Mouse (Mus musculus): Measurements from ENCODE around the gene Plxna4. TPM values are rescaled to one million over a fixed set of nuclear protein-coding genes. Genes with fewer than 3 reads are reported as not detected.
A peak's percentile ranks its signal among the peaks of the same experiment; 100 is the strongest.

The Plxna4 gene
- polyA plus RNA-seq, 1 experiment from 2014 or later = 6.7 TPM

DNA sequence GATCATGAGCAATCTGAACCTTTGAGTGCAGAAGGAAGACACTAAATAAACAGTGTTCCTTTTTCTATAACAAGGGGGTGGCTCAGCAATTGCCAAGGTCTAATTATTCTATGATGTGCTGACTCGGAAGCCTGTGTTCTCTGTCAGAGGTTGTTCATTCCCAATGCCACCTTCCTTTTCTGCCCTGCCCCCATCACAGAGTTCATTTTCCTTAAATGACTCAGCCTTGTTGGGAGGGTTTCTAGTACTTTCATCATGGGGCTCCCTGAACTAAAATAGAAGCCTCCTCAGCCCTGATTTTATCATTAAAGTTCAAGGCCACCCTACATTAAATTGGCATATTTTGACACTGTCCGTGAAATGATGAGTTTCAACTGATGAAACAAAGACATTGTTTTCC, 242.0 kb downstream of the Plxna4 start:
- Histone ChIP-seq H3K36me3 (no peaks in the 10 kb centered on the region), H3K27ac (no peak overlapping the region), H3K4me3 (replicated peaks) (no peak overlapping the region), H3K27me3 (no peaks in the 10 kb centered on the region), H3K9ac (replicated peaks) (no peak overlapping the region), H3K4me2 (no peak overlapping the region), H3K4me1 (replicated peaks) (peaks cover 34% of the 10 kb centered on the region), H3K9me3 (no peaks in the 10 kb centered on the region)
- no peak for ATAC-seq (ENCODE audit: insufficient number of reproducible peaks, insufficient read depth, low FRiP score, low TSS enrichment, low read depth)
- 75% methylated on average over 2 of the region's 2 CpGs for WGBS

GRCm38 (mm10) chr6:32342727-32343126, 245.3 kb downstream of the Plxna4 start:
- no peak for ATAC-seq (ENCODE audit: insufficient number of reproducible peaks, insufficient read depth, low FRiP score, low TSS enrichment, low read depth)

DNA sequence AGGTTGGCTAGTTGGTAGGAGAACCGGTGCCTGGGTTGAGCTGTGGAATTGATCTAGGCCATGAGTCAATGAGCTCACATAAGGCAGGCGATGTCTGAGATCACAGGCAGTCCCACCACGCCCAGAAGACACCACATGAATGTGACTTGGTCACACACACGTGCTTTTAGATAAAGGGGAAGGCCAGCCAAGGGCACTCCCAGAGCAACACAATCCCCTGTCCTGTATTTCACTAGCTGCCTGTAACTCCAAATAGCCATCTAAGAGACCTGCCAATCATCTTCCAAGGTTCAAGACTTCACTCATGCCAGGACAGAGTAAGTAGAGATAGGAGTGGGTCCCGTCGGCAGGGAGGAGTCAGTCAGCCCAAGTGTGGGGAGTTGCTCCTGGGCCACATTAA, 245.7 kb downstream of the Plxna4 start:
- Histone ChIP-seq H3K27me3 (no peaks in the 10 kb centered on the region), H3K4me3 (replicated peaks) (no peak overlapping the region), H3K4me1 (replicated peaks) (peaks cover 37% of the 10 kb centered on the region), H3K36me3 (no peaks in the 10 kb centered on the region), H3K27ac (no peak overlapping the region), H3K9me3 (no peaks in the 10 kb centered on the region), H3K9ac (replicated peaks) (no peak overlapping the region), H3K4me2 (no peak overlapping the region)
- ATAC-seq (ENCODE audit: insufficient number of reproducible peaks, insufficient read depth, low FRiP score, low TSS enrichment, low read depth) = no peak
- 80% methylated on average over 6 of the region's 6 CpGs for WGBS

More at GRCm38 (mm10) chr6:32342727-32343126, 245.3 kb downstream of the Plxna4 start:
- Histone ChIP-seq H3K9me3 (no peaks in the 10 kb centered on the region), H3K27ac (no peak overlapping the region), H3K4me1 (replicated peaks) (peaks cover 37% of the 10 kb centered on the region), H3K27me3 (no peaks in the 10 kb centered on the region), H3K4me2 (no peak overlapping the region), H3K36me3 (no peaks in the 10 kb centered on the region), H3K9ac (replicated peaks) (no peak overlapping the region), H3K4me3 (replicated peaks) (no peak overlapping the region)
- 72% methylated on average over 8 of the region's 8 CpGs for WGBS

DNA sequence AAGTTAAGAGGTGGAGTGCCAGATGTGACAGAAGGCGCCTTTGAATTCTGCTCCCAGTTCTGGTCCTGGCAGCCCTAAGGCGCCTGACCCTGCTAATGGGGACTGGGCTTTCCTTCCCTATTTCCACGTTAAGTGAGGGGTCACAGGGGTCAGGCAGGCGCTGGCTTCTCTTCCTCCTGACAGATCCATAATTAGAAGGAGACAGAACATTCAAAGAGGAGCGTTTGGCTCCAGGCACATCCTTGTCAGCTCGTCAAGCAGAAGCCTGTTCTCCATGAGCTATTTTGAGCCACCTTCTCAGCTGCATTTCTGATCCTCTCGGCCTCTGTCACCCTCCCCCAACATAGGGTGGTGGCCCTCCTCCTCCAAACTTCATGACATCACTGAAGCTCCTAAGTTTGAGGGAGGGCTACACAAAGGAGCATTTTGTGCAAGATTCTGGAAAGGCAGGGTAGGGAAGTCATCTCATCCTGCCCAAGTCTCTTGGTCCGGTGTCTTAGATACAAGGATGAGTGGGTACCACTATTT, 249.5 kb downstream of the Plxna4 start:
- H3K4me3 ChIP-seq (replicated peaks) = no peak overlapping the region
- no peak overlapping the region for H3K27ac ChIP-seq
- no peak overlapping the region for H3K9ac ChIP-seq (replicated peaks)
- no peak overlapping the region for H3K4me2 ChIP-seq
- H3K36me3 ChIP-seq = no peaks in the 10 kb centered on the region
- no peaks in the 10 kb centered on the region for H3K9me3 ChIP-seq
- WGBS = 17% methylated on average over 8 of the region's 8 CpGs
- no peaks in the 10 kb centered on the region; the same call in 1 of the 2 replicates for H3K27me3 ChIP-seq
- peaks cover 21% of the 10 kb centered on the region for H3K4me1 ChIP-seq (replicated peaks)
- ATAC-seq (ENCODE audit: insufficient number of reproducible peaks, insufficient read depth, low FRiP score, low TSS enrichment, low read depth) = no peak

DNA sequence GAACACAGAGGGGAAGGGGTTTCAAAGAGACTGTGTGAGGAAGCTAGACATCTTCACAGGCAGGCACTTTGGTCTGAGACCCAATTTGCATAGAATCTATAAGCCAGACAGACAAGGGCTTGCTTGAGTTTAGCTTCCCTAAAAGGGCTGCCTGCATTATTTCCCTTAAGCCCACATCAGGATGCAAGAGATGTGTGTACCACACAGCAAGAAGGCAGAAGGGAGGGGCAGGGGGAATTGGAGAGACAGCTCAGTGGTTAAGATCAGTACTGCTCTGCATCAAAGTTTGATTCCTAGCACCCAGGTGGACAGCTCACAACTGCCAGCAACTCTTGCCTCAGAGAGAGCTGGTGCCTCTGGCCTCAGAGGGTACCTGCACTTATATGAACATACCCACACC, 256.7 kb downstream of the Plxna4 start:
- Histone ChIP-seq H3K27me3 (peaks cover 19% of the 10 kb centered on the region), H3K4me2 (no peak overlapping the region), H3K27ac (no peak overlapping the region), H3K4me3 (replicated peaks) (no peak overlapping the region), H3K9ac (replicated peaks) (no peak overlapping the region), H3K4me1 (replicated peaks) (peaks cover 25% of the 10 kb centered on the region; the same call in 1 of the 2 replicates), H3K9me3 (no peaks in the 10 kb centered on the region), H3K36me3 (no peaks in the 10 kb centered on the region)
- ATAC-seq (ENCODE audit: insufficient number of reproducible peaks, insufficient read depth, low FRiP score, low TSS enrichment, low read depth) = no peak

DNA sequence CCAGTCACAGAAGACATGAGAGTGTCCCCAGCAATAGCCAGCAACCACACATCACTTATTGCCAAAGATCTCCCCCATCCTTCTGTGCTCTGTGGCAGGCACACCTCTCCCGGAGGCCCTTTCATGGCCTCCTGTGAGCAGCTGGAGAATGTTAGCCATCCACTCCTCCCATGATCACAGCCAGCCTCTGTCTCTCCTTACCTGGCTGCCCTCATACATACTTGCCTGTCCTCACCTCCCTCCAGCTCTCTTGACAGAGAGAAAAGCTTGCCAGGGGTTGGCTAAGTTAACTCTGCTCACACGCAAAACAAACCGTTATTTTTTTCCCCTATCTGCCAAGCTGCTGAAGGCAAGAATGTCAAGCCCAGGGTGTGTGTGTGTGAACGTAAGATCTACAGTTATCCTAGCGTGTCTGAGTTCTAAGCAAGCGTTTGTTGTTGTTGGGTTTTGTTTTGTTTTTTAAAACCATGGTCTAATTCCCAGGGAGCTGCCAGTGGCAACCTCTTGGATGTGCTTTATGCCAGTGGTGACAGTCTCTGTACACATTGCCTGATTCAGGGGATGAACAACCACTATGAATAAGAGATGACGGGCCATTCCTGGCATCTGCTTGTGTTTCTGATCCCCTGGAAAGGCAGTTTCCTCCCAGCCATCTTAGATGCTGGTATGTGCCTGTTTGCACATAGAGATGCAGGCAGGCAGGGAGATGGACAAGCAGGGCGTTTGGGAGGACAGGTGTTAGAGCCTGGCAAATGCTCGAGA, 257.8 kb downstream of the Plxna4 start:
- Histone ChIP-seq H3K4me3 (replicated peaks) (no peak overlapping the region), H3K4me1 (replicated peaks) (peaks cover 25% of the 10 kb centered on the region; the same call in 1 of the 2 replicates), H3K36me3 (no peaks in the 10 kb centered on the region), H3K9ac (replicated peaks) (no peak overlapping the region), H3K27me3 (peaks cover 23% of the 10 kb centered on the region), H3K9me3 (no peaks in the 10 kb centered on the region), H3K4me2 (no peak overlapping the region), H3K27ac (no peak overlapping the region)
- 75% methylated on average over 9 of the region's 9 CpGs for WGBS
- no peak for ATAC-seq (ENCODE audit: insufficient number of reproducible peaks, insufficient read depth, low FRiP score, low TSS enrichment, low read depth)

- H3K4me2 ChIP-seq = no peak overlapping the region
- H3K27me3 ChIP-seq = peaks cover 23% of the 10 kb centered on the region
- no peak overlapping the region for H3K27ac ChIP-seq
- peak; percentile 47; the same call in 1 of the 2 replicates for ATAC-seq (ENCODE audit: insufficient number of reproducible peaks, insufficient read depth, low FRiP score, low TSS enrichment, low read depth)
- H3K36me3 ChIP-seq = no peaks in the 10 kb centered on the region
- no peak overlapping the region for H3K4me3 ChIP-seq (replicated peaks)
- peaks cover 25% of the 10 kb centered on the region; the same call in 1 of the 2 replicates for H3K4me1 ChIP-seq (replicated peaks)
- WGBS = 4% methylated on average over 8 of the region's 8 CpGs
- H3K9ac ChIP-seq (replicated peaks) = no peak overlapping the region
- no peaks in the 10 kb centered on the region for H3K9me3 ChIP-seq
These were observed 260.0 kb downstream of the Plxna4 start for GRCm38 (mm10) chr6:32328028-32328427.

DNA sequence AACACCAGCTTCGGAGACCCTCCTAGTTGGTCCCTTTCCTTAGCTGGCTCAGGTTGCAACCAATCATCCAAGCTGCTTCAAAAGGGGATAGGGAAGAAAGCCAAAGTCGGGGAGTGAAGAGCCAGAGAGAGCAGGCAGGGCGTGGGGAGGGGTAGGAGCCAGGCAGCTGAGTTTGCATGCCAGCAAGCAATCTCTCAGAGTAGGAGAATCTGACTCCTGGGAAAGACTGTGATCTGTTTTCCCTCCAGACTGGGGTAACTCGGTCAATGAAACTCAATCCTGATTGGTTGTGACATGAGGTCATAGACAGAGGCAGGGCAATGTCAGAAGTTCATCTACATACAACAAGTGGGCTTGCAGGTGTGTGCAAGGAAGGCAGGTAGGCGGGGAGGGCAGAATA, 260.8 kb downstream of the Plxna4 start:
- Histone ChIP-seq H3K9me3 (no peaks in the 10 kb centered on the region), H3K4me2 (no peak overlapping the region), H3K27me3 (peaks cover 23% of the 10 kb centered on the region), H3K4me1 (replicated peaks) (peaks cover 25% of the 10 kb centered on the region; the same call in 1 of the 2 replicates), H3K27ac (no peak overlapping the region), H3K36me3 (no peaks in the 10 kb centered on the region), H3K4me3 (replicated peaks) (no peak overlapping the region), H3K9ac (replicated peaks) (no peak overlapping the region)
- 28% methylated on average over 5 of the region's 5 CpGs for WGBS
- no peak for ATAC-seq (ENCODE audit: insufficient number of reproducible peaks, insufficient read depth, low FRiP score, low TSS enrichment, low read depth)

DNA sequence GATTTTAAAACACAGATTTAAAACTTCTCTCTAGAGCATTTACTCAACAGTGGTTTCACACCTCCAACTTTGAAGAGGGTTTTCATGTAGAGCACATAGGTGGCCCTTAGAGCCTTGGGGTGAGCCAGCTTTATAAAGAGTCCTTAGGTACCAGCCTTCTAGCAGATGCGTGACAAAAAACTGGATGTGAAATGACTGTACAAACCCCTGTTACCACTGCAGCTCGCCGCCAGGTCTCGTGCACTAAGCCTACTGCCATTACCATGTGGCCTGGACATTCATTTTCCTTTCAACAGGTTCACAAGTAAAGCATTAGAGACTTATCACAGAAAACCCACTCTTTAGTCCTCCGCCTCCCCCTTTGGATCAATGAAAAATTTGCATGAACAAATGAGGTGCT, 261.6 kb downstream of the Plxna4 start:
- H3K27ac ChIP-seq = no peak overlapping the region
- H3K27me3 ChIP-seq = peaks cover 23% of the 10 kb centered on the region
- no peaks in the 10 kb centered on the region for H3K9me3 ChIP-seq
- 85% methylated on average over 5 of the region's 5 CpGs for WGBS
- H3K4me1 ChIP-seq (replicated peaks) = peaks cover 25% of the 10 kb centered on the region; the same call in 1 of the 2 replicates
- H3K9ac ChIP-seq (replicated peaks) = no peak overlapping the region
- no peak overlapping the region for H3K4me2 ChIP-seq
- no peak overlapping the region for H3K4me3 ChIP-seq (replicated peaks)
- H3K36me3 ChIP-seq = no peaks in the 10 kb centered on the region
- ATAC-seq (ENCODE audit: insufficient number of reproducible peaks, insufficient read depth, low FRiP score, low TSS enrichment, low read depth) = no peak

GRCm38 (mm10) chr6:32325851-32326250, 262.1 kb downstream of the Plxna4 start:
- Histone ChIP-seq H3K9me3 (no peaks in the 10 kb centered on the region), H3K36me3 (no peaks in the 10 kb centered on the region), H3K27me3 (peaks cover 23% of the 10 kb centered on the region), H3K9ac (replicated peaks) (no peak overlapping the region), H3K4me3 (replicated peaks) (no peak overlapping the region), H3K4me2 (no peak overlapping the region), H3K4me1 (replicated peaks) (peaks cover 29% of the 10 kb centered on the region; the same call in 1 of the 2 replicates), H3K27ac (no peak overlapping the region)
- ATAC-seq (ENCODE audit: insufficient number of reproducible peaks, insufficient read depth, low FRiP score, low TSS enrichment, low read depth) = no peak
- 87% methylated on average over 7 of the region's 7 CpGs for WGBS

DNA sequence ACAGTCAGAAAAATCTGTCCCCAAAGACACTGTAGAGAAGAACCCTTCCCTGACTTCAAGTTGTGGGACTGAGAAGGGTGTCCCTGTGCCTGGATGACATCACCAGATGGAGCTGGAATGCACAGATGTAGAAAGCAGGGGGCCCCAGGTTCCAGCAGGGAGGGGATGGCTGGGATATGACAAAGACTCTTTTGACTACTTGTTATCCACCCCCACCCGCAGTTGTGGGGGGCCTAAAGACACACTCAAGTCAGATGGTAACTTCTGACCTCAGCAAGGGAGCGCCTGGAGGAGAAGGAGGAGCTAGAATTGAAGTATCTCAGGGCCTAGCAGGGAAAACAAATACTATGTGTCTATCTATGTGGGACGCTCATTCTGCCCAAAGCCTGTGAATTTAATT, 266.8 kb downstream of the Plxna4 start:
- H3K27ac ChIP-seq = no peak overlapping the region
- no peak for ATAC-seq (ENCODE audit: insufficient number of reproducible peaks, insufficient read depth, low FRiP score, low TSS enrichment, low read depth)
- H3K4me3 ChIP-seq (replicated peaks) = no peak overlapping the region
- H3K4me1 ChIP-seq (replicated peaks) = peaks cover 7% of the 10 kb centered on the region; the same call in 1 of the 2 replicates
- H3K27me3 ChIP-seq = peaks cover 4% of the 10 kb centered on the region; the same call in 1 of the 2 replicates
- no peak overlapping the region for H3K4me2 ChIP-seq
- WGBS = 75% methylated on average over 3 of the region's 3 CpGs
- H3K9ac ChIP-seq (replicated peaks) = no peak overlapping the region
- H3K36me3 ChIP-seq = no peaks in the 10 kb centered on the region
- H3K9me3 ChIP-seq = no peaks in the 10 kb centered on the region

Data from limb, embryonic 12.5 days (tissue).